Mouse (Mus musculus) gastrocnemius, adult 2 months (tissue): ENCODE results near the gene Slc2a5. TPM values are rescaled to one million over a fixed set of nuclear protein-coding genes. Genes with fewer than 3 reads are reported as not detected.

Source experiments
- DNase-seq: peaks from one replicate; pipeline ENCODE4 v3.0.0; 2022
- H3K27ac ChIP-seq: fragments of 200-600 bp; 2 replicates; pipeline ENCODE4 v1.8.1; 2022; ENCODE audit warnings: mild to moderate bottlenecking
- H3K4me3 ChIP-seq: fragments of 200-600 bp; 2 replicates; pipeline ENCODE4 v1.8.1; 2022; ENCODE audit warnings: mild to moderate bottlenecking, moderate library complexity
- CTCF ChIP-seq: fragments of 200-600 bp; IDR thresholded peaks from 2 replicates; pipeline ENCODE4 v1.8.1; 2022; ENCODE audit warnings: antibody characterized with exemption, mild to moderate bottlenecking, moderate library complexity
- intact Hi-C: fragments of 180-260 bp; cut with DNase I; formaldehyde crosslinking; loops from one replicate; pipeline ENCODE4 v1.15.1; 2025
- total RNA-seq, 2 experiments: library from RNA; stranded (reverse); gene quantifications; 2 replicates each; pipeline ENCODE4 v1.2.3; 2021

The Slc2a5 gene
- total RNA-seq, 2 experiments from 2014 or later = not detected

- peak overlapping the region; percentile 55 for H3K4me3 ChIP-seq
- intact Hi-C loops = no loop called here
Observed at GRCm38 (mm10) chr4:150132692-150133271, 13.7 kb downstream of the Slc2a5 start.

GRCm38 (mm10) chr4:150135254-150135653 lies 16.2 kb downstream of the Slc2a5 start:
- intact Hi-C loops = no loop called here
- Histone ChIP-seq H3K27ac (no peak overlapping the region), H3K4me3 (no peak overlapping the region)
- TF ChIP-seq CTCF = no peak
- DNase-seq = no peak

More at GRCm38 (mm10) chr4:150132692-150133271, 13.7 kb downstream of the Slc2a5 start:
- no peak overlapping the region for H3K27ac ChIP-seq
- no peak for TF ChIP-seq CTCF
- DNase-seq = peak; percentile 40

- TF ChIP-seq CTCF = peak; percentile 97
- Histone ChIP-seq H3K4me3 (no peak overlapping the region), H3K27ac (no peak overlapping the region)
- intact Hi-C loops = loop anchor here (2.0 kb wide), 1 partner anchor 82 kb away; no protein-coding TSS in a partner anchor
- peak; percentile 86 for DNase-seq
Observed at GRCm38 (mm10) chr4:150136693-150137092, 17.6 kb downstream of the Slc2a5 start.

GRCm38 (mm10) chr4:150137368-150138083 lies 18.4 kb downstream of the Slc2a5 start:
- no peak for DNase-seq
- TF ChIP-seq CTCF = no peak
- H3K4me3 ChIP-seq = no peak overlapping the region
- no peak overlapping the region for H3K27ac ChIP-seq
- intact Hi-C loops = loop anchor here (2.0 kb wide), 1 partner anchor 81 kb away; no protein-coding TSS in a partner anchor

GRCm38 (mm10) chr4:150138084-150138543 lies 19.0 kb downstream of the Slc2a5 start:
- intact Hi-C loops = no loop called here

GRCm38 (mm10) chr4:150139090-150139489 lies 20.0 kb downstream of the Slc2a5 start:
- DNase-seq = no peak
- Histone ChIP-seq H3K27ac (no peak overlapping the region), H3K4me3 (no peak overlapping the region)
- TF ChIP-seq CTCF = no peak
- intact Hi-C loops = no loop called here

More at GRCm38 (mm10) chr4:150138084-150138543, 19.0 kb downstream of the Slc2a5 start:
- no peak for TF ChIP-seq CTCF
- H3K4me3 ChIP-seq = no peak overlapping the region
- DNase-seq = peak; percentile 57
- H3K27ac ChIP-seq = no peak overlapping the region

- DNase-seq = no peak
- no peak overlapping the region for H3K27ac ChIP-seq
- TF ChIP-seq CTCF = no peak
- H3K4me3 ChIP-seq = no peak overlapping the region
- intact Hi-C loops = no loop called here
Observed at GRCm38 (mm10) chr4:150140346-150140745, 21.3 kb downstream of the Slc2a5 start.

- no peak for DNase-seq
- no peak overlapping the region for H3K4me3 ChIP-seq
- no peak overlapping the region for H3K27ac ChIP-seq
- intact Hi-C loops = no loop called here
- TF ChIP-seq CTCF = no peak
Observed at GRCm38 (mm10) chr4:150144242-150144641, 25.2 kb downstream of the Slc2a5 start.

- Histone ChIP-seq H3K27ac (no peak overlapping the region), H3K4me3 (no peak overlapping the region)
- DNase-seq = no peak
- TF ChIP-seq CTCF = no peak
- intact Hi-C loops = no loop called here
Observed at GRCm38 (mm10) chr4:150146286-150146685, 27.2 kb downstream of the Slc2a5 start.

GRCm38 (mm10) chr4:150151045-150151444 lies 32.0 kb downstream of the Slc2a5 start:
- no peak for DNase-seq
- intact Hi-C loops = no loop called here
- Histone ChIP-seq H3K4me3 (no peak overlapping the region), H3K27ac (no peak overlapping the region)
- TF ChIP-seq CTCF = peak; percentile 31; the same call in 1 of the 2 replicates

- TF ChIP-seq CTCF = no peak
- intact Hi-C loops = no loop called here
- DNase-seq = no peak
- no peak overlapping the region for H3K27ac ChIP-seq
- H3K4me3 ChIP-seq = no peak overlapping the region
Observed at GRCm38 (mm10) chr4:150152483-150152882, 33.4 kb downstream of the Slc2a5 start.

- intact Hi-C loops = no loop called here
- H3K4me3 ChIP-seq = no peak overlapping the region
- TF ChIP-seq CTCF = no peak
- no peak overlapping the region for H3K27ac ChIP-seq
- DNase-seq = no peak
Observed at GRCm38 (mm10) chr4:150155301-150155700, 36.2 kb downstream of the Slc2a5 start.

GRCm38 (mm10) chr4:150155731-150156130 lies 36.6 kb downstream of the Slc2a5 start:
- H3K27ac ChIP-seq = no peak overlapping the region
- DNase-seq = no peak
- intact Hi-C loops = no loop called here
- TF ChIP-seq CTCF = no peak
- no peak overlapping the region for H3K4me3 ChIP-seq
